Mouse (Mus musculus) adrenal gland, postnatal 36 days (tissue): ENCODE measurements around the gene Tmem219. TPM values are rescaled to one million over a fixed set of nuclear protein-coding genes. Genes with fewer than 3 reads are reported as not detected.

ENCODE experiments used
- DNase-seq, 2 experiments: peaks; one replicate each; pipeline ENCODE4 v3.0.0; 2021; ENCODE audit warnings: mixed read lengths in 1 of 2
- total RNA-seq, 2 experiments: library from RNA; stranded (reverse); gene quantifications; 2 replicates each; pipeline ENCODE4 v1.2.3; 2021

Tmem219 gene
- total RNA-seq, 2 experiments from 2014 or later = 27.3 to 32.4 TPM

GRCm38 (mm10) chr7:126863791-126864190 is 58.9 kb downstream of the Tmem219 start:
- DNase-seq = no peak

GRCm38 (mm10) chr7:126862147-126862784 is 60.5 kb downstream of the Tmem219 start, which contains the start of gene Ino80e:
Ino80e (minus strand) TSS chr7:126862377.
- peak; percentile 95 for DNase-seq

- peak; percentile 97 for DNase-seq
Observed at GRCm38 (mm10) chr7:126861429-126862130, 61.1 kb downstream of the Tmem219 start, which contains the start of gene Hirip3. Hirip3 (plus strand) TSS chr7:126861972.

- no peak for DNase-seq
Observed at GRCm38 (mm10) chr7:126860987-126861386, 61.7 kb downstream of the Tmem219 start.

GRCm38 (mm10) chr7:126856741-126857420 is 65.8 kb downstream of the Tmem219 start:
- DNase-seq = no peak

GRCm38 (mm10) chr7:126855641-126856040 is 67.1 kb downstream of the Tmem219 start:
- no peak for DNase-seq

- no peak for DNase-seq
Observed at GRCm38 (mm10) chr7:126853454-126853853, 69.3 kb downstream of the Tmem219 start.

- DNase-seq = no peak
Observed at GRCm38 (mm10) chr7:126851192-126851591, 71.5 kb downstream of the Tmem219 start.

GRCm38 (mm10) chr7:126850161-126850560 is 72.6 kb downstream of the Tmem219 start:
- DNase-seq = no peak

GRCm38 (mm10) chr7:126848794-126849193 is 73.9 kb downstream of the Tmem219 start:
- DNase-seq = no peak

- DNase-seq = peak in 1 of 2 experiments; percentile 19
Observed at GRCm38 (mm10) chr7:126847421-126848398, 75.0 kb downstream of the Tmem219 start.

GRCm38 (mm10) chr7:126847116-126847420 is 75.6 kb downstream of the Tmem219 start, which contains the start of gene Doc2a:
Doc2a (plus strand) TSS chr7:126847416.
- no peak for DNase-seq

- no peak for DNase-seq
Observed at GRCm38 (mm10) chr7:126845516-126845915, 77.2 kb downstream of the Tmem219 start.

- no peak for DNase-seq
Observed at GRCm38 (mm10) chr7:126843276-126843675, 79.4 kb downstream of the Tmem219 start.

Other genes starting within 250 kb of the Tmem219 start
- 10 to 100 TPM; 34.1 to 52.7 TPM for gene Sult1a1, start 246.5 kb downstream of the Tmem219 start, total RNA-seq
- gene Bola2, start 227.5 kb downstream of the Tmem219 start, total RNA-seq = 10 to 100 TPM; 94.8 to 98.1 TPM
- gene Slx1b, start 227.1 kb downstream of the Tmem219 start, total RNA-seq = 10 to 100 TPM in 1 of 2 experiments, 1 to 10 TPM in 1; 8.7 to 14.8 TPM
- 10 to 100 TPM; 10.1 to 11.6 TPM for gene Coro1a, start 215.1 kb downstream of the Tmem219 start, total RNA-seq
- 100 to 1,000 TPM; 129 to 150 TPM for gene Mapk3, start 163.3 kb downstream of the Tmem219 start, total RNA-seq
- 1 to 10 TPM; 1.3 to 4.7 TPM for gene Gdpd3, start 156.6 kb downstream of the Tmem219 start, total RNA-seq
- 100 to 1,000 TPM in 1 of 2 experiments, 10 to 100 TPM in 1; 88.9 to 157 TPM for gene Ypel3, start 146.0 kb downstream of the Tmem219 start, total RNA-seq
- gene Tbx6, start 141.4 kb downstream of the Tmem219 start, total RNA-seq = under 1 TPM; 0.46 to 0.70 TPM
- 10 to 100 TPM; 81.0 to 86.5 TPM for gene Ppp4c, start 130.4 kb downstream of the Tmem219 start, total RNA-seq
- 10 to 100 TPM; 15.3 to 21.2 TPM for gene Fam57b, start 125.2 kb downstream of the Tmem219 start, total RNA-seq
- gene 4930451I11Rik, start 91.3 kb downstream of the Tmem219 start, total RNA-seq = not detected
- under 1 TPM; 0.43 to 0.50 TPM for gene Doc2a, start 75.5 kb downstream of the Tmem219 start, total RNA-seq
- gene Hirip3, start 60.9 kb downstream of the Tmem219 start, total RNA-seq = 10 to 100 TPM; 14.5 to 16.0 TPM
- gene Ino80e, start 60.5 kb downstream of the Tmem219 start, total RNA-seq = 10 to 100 TPM; 39.7 to 45.0 TPM
- gene Taok2, start 38.2 kb downstream of the Tmem219 start, total RNA-seq = 10 to 100 TPM; 54.9 to 81.3 TPM
- 10 to 100 TPM; 23.7 to 31.9 TPM for gene Kctd13, start 6.0 kb upstream of the Tmem219 start, total RNA-seq
- 1 to 10 TPM; 1.6 to 2.4 TPM for gene Asphd1, start 26.7 kb upstream of the Tmem219 start, total RNA-seq
- 100 to 1,000 TPM in 1 of 2 experiments, 10 to 100 TPM in 1; 47.1 to 108 TPM for gene Sez6l2, start 27.6 kb upstream of the Tmem219 start, total RNA-seq
- 10 to 100 TPM; 85.1 to 93.1 TPM for gene Cdipt, start 53.0 kb upstream of the Tmem219 start, total RNA-seq
- under 1 TPM; 0.60 to 0.69 TPM for gene Cdiptos, start 53.2 kb upstream of the Tmem219 start, total RNA-seq
- gene Mvp, start 91.7 kb upstream of the Tmem219 start, total RNA-seq = 100 to 1,000 TPM; 102 to 129 TPM
- 1 to 10 TPM in 1 of 2 experiments, not detected in 1; 3.0 TPM for gene Pagr1b, start 93.6 kb upstream of the Tmem219 start, total RNA-seq
- gene Pagr1a, start 94.4 kb upstream of the Tmem219 start, total RNA-seq = 10 to 100 TPM in 1 of 2 experiments, 1 to 10 TPM in 1; 4.4 to 15.1 TPM
- gene Gm42742, start 98.2 kb upstream of the Tmem219 start, total RNA-seq = 10 to 100 TPM; 28.9 to 29.6 TPM
- 1 to 10 TPM; 1.9 to 2.9 TPM for gene Prrt2, start 98.3 kb upstream of the Tmem219 start, total RNA-seq
- 100 to 1,000 TPM; 120 to 126 TPM for gene Maz, start 104.1 kb upstream of the Tmem219 start, total RNA-seq
- 1 to 10 TPM; 5.7 to 6.8 TPM for gene Kif22, start 119.6 kb upstream of the Tmem219 start, total RNA-seq
- gene Zg16, start 164.4 kb upstream of the Tmem219 start, total RNA-seq = not detected
- 1 to 10 TPM in 1 of 2 experiments, under 1 TPM in 1; 0.89 to 1.1 TPM for gene AI467606, start 168.4 kb upstream of the Tmem219 start, total RNA-seq
- gene Qprt, start 199.3 kb upstream of the Tmem219 start, total RNA-seq = under 1 TPM; 0.26 to 0.40 TPM
- gene Spn, start 214.9 kb upstream of the Tmem219 start, total RNA-seq = 1 to 10 TPM in 1 of 2 experiments, under 1 TPM in 1; 0.70 to 1.3 TPM